Mouse (Mus musculus) right cerebral cortex, postnatal 4 days (tissue): ENCODE results near the gene Ctla2a.
"Not testable (repeated sequence)": the region's sequence is repeated elsewhere in the genome, so short reads cannot be mapped to it uniquely, and the experiment has no call there.

Experiments
- DNase-seq: peaks from one replicate; pipeline ENCODE4 v3.0.0-alpha.2; 2022

The Ctla2a gene

GRCm38 (mm10) chr13:60936500-60936901, at the start of gene Ctla2a, which contains the start of gene Gm49391:
TSS of gene Ctla2a (minus strand) at chr13:60936625.
TSS of gene Gm49391 (minus strand) at chr13:60936571.
- DNase-seq, result no peak

GRCm38 (mm10) chr13:60972319-60972718, 35.9 kb upstream of the Ctla2a start:
- DNase-seq, result not testable (repeated sequence)

- DNase-seq, result not testable (repeated sequence)
Observed at GRCm38 (mm10) chr13:60963985-60964384, 27.6 kb upstream of the Ctla2a start.

GRCm38 (mm10) chr13:60961706-60962105, 25.3 kb upstream of the Ctla2a start:
- DNase-seq, result no peak

GRCm38 (mm10) chr13:60941884-60942283, 5.5 kb upstream of the Ctla2a start, which contains the start of gene Tpbpa:
TSS of gene Tpbpa (minus strand) at chr13:60941984.
- DNase-seq, result not testable (repeated sequence)

- not testable (repeated sequence) for DNase-seq
Observed at GRCm38 (mm10) chr13:60935490-60935889, 935 bp downstream of the Ctla2a start, which contains the start of gene Gm49393. TSS of gene Gm49393 (minus strand) at chr13:60935590.

GRCm38 (mm10) chr13:60904780-60905179, 31.6 kb downstream of the Ctla2a start, which contains the start of gene Tpbpb:
TSS of gene Tpbpb (minus strand) at chr13:60904880.
- not testable (repeated sequence) for DNase-seq

GRCm38 (mm10) chr13:60897328-60897727, 39.1 kb downstream of the Ctla2a start, which contains the start of gene Ctla2b:
TSS of gene Ctla2b (minus strand) at chr13:60897447.
- no peak for DNase-seq

GRCm38 (mm10) chr13:60896794-60897193, 39.6 kb downstream of the Ctla2a start, which contains the start of gene Gm49392:
TSS of gene Gm49392 (minus strand) at chr13:60896894.
- not testable (repeated sequence) for DNase-seq

- no peak for DNase-seq
Observed at GRCm38 (mm10) chr13:60895406-60896160, 40.8 kb downstream of the Ctla2a start.

- DNase-seq, result no peak
Observed at GRCm38 (mm10) chr13:60892301-60892700, 44.1 kb downstream of the Ctla2a start.
